Mouse (Mus musculus) CH12F3 (cell line): ENCODE measurements around the gene Morf4l1.

Experiments
- in situ Hi-C: fragments of 300-500 bp; cut with MboI; formaldehyde crosslinking; loops from 2 replicates; pipeline ENCODE4 v1.14.3; 2020; ENCODE audit warnings: low sequenced_read_pairs

Morf4l1 gene

GRCm38 (mm10) chr9:90114567-90115307, at the start of gene Morf4l1:
Gene Morf4l1, minus strand, starts transcription at chr9:90114774.
- in situ Hi-C loops = no loop called here

GRCm38 (mm10) chr9:90163749-90164095, 49.1 kb upstream of the Morf4l1 start:
- in situ Hi-C loops = no loop called here

- in situ Hi-C loops = no loop called here
Observed at GRCm38 (mm10) chr9:90162926-90163748, 48.6 kb upstream of the Morf4l1 start, which contains the start of gene Adamts7. Gene Adamts7, plus strand, starts transcription at chr9:90163069.

DNA sequence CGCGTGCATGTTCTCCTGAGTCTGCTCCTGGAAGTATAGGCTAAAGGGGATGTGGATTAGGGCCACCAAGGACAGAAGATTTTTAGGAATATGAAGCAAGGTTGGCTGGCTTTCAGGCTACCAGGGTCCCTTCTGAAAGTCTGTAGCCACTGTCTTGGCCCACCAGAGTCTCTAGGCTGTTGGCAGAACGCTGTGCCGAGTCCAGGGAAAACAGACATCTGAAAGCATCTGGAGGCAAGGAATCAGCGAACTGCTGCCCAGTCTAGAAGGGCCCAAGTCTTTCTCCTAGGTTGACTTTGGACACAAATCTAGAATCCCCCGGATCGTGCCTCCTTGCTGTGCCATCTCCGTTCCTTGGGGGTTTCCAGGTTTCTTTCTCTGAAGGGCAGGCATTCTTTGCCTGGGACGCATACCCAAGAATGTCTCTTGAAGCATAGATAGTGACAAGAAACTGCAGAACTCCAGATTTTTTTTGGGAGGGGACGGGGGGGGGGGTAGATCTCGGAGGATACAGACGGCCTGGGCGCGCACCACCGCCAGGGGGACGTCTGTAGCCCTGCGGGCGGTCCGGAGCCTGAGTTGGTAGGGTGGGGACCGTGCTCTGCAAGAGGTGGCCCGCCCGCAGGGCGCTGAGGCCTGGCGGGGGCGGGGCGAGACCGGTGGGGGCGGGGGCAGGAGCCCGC, 47.8 kb upstream of the Morf4l1 start:
- in situ Hi-C loops = no loop called here

DNA sequence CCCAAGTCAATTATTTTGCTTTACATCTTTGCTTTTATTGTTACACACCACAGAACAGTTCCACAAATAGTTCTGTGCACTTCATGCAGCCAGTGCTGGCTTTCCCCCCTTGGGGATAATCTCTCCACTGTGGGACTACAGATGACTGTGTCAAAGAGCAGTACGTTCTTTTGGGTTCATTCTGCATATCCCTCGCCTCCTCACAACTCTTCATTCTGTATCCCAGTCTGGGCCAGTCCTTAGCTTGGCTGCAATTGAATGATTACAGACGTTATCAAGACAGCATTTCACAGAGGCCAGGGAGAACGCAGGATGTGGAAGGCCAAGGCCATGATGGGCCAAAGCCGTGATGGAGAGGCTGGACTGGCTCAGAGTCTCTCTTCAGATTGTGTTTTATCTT, 32.3 kb upstream of the Morf4l1 start:
- in situ Hi-C loops = no loop called here

- in situ Hi-C loops = no loop called here
Observed at GRCm38 (mm10) chr9:90145788-90146187, 31.2 kb upstream of the Morf4l1 start.

DNA sequence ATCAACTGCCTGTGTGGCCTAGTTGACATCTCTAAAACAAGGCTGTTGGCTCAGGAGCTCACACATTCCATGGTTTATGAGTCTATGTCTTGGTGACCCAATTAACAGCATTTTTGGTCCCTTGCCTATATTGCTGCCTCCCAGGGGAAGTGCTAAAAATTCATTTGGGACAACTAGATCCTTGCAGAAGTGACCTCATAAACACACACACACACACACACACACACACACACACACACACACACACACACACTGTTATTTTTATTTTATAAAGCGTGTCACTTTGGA, 22.0 kb upstream of the Morf4l1 start:
- in situ Hi-C loops = no loop called here

DNA sequence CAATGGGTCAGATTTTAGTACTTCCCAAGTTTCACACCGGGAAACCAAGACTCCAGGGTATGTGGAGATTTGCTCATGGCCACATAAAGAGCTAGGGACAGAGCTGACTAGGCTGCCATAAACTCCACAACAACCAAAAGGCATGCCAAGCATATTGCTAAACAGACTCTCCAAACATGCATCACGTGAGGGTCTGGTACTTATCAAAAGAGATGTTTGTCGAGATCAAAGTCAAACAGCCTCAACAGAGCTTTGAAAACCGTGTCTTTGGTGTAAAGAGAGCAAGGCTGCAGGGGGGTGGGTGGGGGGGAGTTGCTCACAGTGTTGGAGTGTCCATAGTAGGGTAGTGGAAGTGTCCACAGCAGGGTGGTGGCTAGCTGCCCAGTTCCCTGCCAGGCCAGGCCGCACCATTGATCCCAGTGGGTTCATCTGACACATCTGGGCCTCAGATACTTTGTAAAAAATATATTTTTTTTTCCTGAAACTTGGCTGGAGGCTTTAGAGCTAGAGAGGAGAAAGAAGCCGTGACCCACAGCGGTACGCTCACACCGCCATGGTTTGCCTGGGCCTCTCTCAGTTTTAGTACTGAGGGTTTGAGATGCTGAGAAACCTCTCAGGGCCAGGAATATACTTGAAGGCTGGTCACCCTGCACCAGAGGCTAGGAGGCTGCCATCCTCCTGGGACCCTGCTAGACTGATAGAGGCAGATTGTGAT, 21.5 kb upstream of the Morf4l1 start:
- in situ Hi-C loops = no loop called here

DNA sequence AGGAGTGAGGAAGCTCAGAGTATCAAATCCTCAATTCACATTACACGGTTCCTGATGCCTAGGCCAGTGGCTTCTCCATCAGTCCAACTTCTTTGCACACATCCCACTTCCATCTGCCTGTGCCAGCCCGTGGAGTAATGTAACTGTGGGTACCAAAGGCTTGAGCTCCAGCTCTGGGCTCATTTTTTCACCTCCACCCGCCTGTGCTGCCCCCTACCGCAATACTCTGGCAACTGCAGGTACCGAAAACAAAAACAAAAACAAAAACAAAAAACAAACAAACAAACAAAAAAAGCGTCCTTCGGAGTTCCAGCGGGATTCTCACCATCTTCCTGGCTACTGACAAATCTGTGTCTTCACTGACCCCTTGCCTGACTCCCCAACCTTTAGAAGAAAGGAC, 20.9 kb upstream of the Morf4l1 start:
- in situ Hi-C loops = no loop called here

GRCm38 (mm10) chr9:90133562-90134355, 19.2 kb upstream of the Morf4l1 start:
- in situ Hi-C loops = no loop called here

GRCm38 (mm10) chr9:90128636-90129201, 14.1 kb upstream of the Morf4l1 start:
- in situ Hi-C loops = no loop called here

DNA sequence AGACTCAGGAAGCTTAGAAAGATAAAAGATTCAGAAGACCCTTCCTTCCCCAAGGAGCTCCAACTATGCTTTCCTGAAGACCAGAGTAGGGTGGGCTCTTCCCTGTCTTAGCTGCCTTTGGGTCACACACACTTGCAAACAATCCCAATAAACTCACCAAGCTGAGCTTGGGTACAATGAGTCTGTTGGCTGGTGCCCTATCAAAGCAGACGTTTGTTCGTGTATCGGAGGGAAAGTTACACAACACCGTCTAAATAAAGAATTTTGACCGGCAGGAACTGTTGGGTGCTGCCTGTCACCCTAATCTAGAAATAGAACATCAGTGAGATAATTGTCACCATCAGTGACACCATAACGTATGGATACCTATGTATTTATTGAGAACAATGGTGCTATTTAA, 12.6 kb upstream of the Morf4l1 start:
- in situ Hi-C loops = no loop called here

- in situ Hi-C loops = no loop called here
Observed at GRCm38 (mm10) chr9:90126260-90127010, 11.9 kb upstream of the Morf4l1 start.

- in situ Hi-C loops = no loop called here
Observed at GRCm38 (mm10) chr9:90125416-90126099, 11.0 kb upstream of the Morf4l1 start.

- in situ Hi-C loops = no loop called here
Observed at GRCm38 (mm10) chr9:90124873-90125245, 10.3 kb upstream of the Morf4l1 start.

GRCm38 (mm10) chr9:90124156-90124872, 9.7 kb upstream of the Morf4l1 start:
- in situ Hi-C loops = no loop called here

DNA sequence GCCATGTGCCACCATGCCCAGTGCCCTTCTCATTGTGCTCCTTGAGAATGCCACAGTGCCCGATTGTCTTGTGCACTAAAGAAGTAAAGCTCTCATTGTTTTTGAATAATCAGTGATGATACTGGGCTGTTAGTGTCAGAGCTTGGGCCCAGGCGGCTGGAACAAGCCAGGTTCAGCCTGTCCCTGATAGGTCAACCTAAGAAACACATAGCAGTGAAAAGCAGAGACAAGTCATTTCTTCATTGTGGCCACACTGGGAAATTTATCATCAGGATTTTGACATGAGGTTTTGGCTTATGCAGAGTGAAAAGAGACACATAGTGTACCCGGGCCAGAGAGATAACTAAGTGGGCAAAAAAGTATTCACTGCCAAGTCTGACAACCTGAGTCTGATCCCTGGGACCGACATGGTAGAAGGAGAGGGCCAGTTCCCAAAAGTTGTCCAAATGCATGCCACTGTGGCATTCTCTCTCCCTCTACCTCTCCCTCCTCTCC, 7.7 kb upstream of the Morf4l1 start:
- in situ Hi-C loops = no loop called here

DNA sequence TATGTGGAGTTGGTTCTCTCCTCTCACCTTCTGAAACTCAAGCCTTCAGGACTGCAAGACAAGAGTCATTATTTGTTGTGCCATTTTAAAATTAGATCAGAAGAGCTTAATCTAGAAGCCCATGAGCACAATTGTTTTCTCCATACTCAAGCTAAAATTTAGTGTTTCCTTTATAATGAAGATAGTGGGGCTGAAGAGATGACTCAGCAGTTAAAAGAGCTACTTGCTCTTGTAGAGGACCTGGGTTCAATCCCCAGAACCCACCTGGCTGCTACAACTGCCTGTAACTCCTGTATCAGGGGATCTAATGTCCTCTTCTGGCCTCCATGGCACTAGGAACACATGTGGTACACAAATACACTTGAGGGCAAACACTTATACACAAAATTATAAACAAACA, 2.7 kb upstream of the Morf4l1 start:
- in situ Hi-C loops = no loop called here
